Mouse (Mus musculus) bone marrow, adult 2 months (tissue): ENCODE results near the gene Olfr1065.
"Not testable (repeated sequence)": the region's sequence is repeated elsewhere in the genome, so short reads cannot be mapped to it uniquely, and the experiment has no call there.

Source experiments
- CTCF ChIP-seq: fragments of 200-500 bp; IDR thresholded peaks from 2 replicates; pipeline ENCODE4 v1.5.1; 2011; ENCODE audit warnings: low read length, control low read depth; ENCODE audit not compliant: control insufficient read depth, insufficient read depth
- POLR2A ChIP-seq: fragments of 200-500 bp; IDR thresholded peaks from 2 replicates; pipeline ENCODE4 v1.6.1; 2011; ENCODE audit warnings: low read depth, mild to moderate bottlenecking, control low read depth, low read length, borderline replicate concordance; ENCODE audit not compliant: control insufficient read depth

GRCm38 (mm10) chr2:86450491-86450890, at the start of gene Olfr1065:
- TF ChIP-seq CTCF, POLR2A: not testable (repeated sequence)
